ENCODE assay signal across 9 mouse cellular contexts in the genomic region with DNA sequence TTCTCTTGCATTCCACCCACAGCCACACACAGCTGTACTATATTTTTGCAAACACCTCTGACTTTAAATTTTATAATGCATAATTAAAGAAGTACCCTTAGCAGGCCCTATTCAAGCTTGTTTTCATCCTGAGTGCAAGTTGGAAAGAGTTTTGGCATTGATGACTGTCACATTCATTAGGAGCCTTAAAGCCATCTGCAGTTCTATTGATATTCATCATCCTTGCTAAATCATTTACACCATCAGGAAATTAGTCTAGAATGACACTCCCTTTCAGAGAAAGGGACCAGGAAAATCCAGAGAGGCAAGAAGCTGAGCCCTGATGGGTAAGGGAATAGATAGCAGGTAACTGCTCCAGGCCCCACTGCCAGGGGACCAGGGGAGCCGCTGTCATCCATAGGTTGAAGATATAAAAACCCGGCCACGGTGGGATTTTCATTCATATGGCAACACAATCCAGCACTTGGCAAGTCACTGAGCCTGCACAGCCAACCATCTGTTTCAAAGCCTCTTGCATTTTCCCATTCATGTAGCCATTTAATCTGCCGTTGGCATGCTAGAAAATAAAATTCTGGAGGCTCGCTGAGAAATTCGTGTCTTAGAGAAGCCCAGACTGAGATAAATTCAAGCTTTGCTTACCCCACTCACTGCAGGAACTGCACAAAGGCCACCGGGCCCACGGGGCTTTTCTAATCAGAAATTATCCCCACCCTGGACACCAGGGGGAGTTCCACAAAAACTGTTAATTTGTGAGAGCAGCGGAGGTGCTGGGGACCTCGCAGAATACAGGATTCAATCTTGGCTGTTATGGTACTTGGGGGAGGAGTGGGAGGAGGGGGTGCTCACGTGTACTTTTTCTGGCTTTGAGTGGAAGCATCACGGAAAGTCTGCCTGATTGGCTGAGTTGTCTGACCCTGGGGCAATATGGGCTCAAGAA.
DNase-seq lines count a peak whose midpoint lies in the region; ATAC-seq and TF ChIP-seq lines count a peak whose summit lies in the region.
"Had no signal": no experiment of that assay in that cellular context is flagged by ENCODE, and none has a peak within 500 bp of the region (broad histone marks: within the 10 kb centered on the region; RNA-seq: fewer than 3 reads in every experiment).

No protein-coding gene starts in this region.

- no peak overlapping the region for H3K4me3 ChIP-seq in forebrain, embryonic 14.5 days (ENCODE audit: low read depth, low read length)
- H3K4me3 ChIP-seq in forebrain, embryonic 10.5 days, result no peak overlapping the region
- H3K4me3 ChIP-seq in stomach, postnatal 0 days (ENCODE audit: low read depth, low read length), result no peak overlapping the region
- H3K4me3 ChIP-seq in kidney, embryonic 16.5 days (ENCODE audit: low read length), result no peak overlapping the region

- H3K9me3 ChIP-seq in forebrain, embryonic 14.5 days (replicated peaks; ENCODE audit: control insufficient read depth, low read length), result no peaks in the 10 kb centered on the region
- H3K9me3 ChIP-seq in forebrain, embryonic 10.5 days, result no peaks in the 10 kb centered on the region
- H3K9me3 ChIP-seq in stomach, postnatal 0 days (ENCODE audit: control insufficient read depth, low read length), result no peaks in the 10 kb centered on the region
- no peaks in the 10 kb centered on the region for H3K9me3 ChIP-seq in kidney, embryonic 16.5 days (ENCODE audit: low read length)
- H3K9me3 ChIP-seq: G1E had no signal

- peak; percentile 39 for TF ChIP-seq CTCF in stomach, postnatal 0 days (IDR thresholded peaks at IDR 0.05; ENCODE audit: low read depth)

- 40% methylated on average over 12 of the region's 12 CpGs for WGBS in forebrain, embryonic 14.5 days
- 69% methylated on average over 12 of the region's 12 CpGs for WGBS in forebrain, embryonic 10.5 days
- 61% methylated on average over 12 of the region's 12 CpGs for WGBS in stomach, postnatal 0 days
- WGBS in kidney, embryonic 16.5 days, result 69% methylated on average over 12 of the region's 12 CpGs

- H3K4me1 ChIP-seq in forebrain, embryonic 14.5 days (ENCODE audit: control insufficient read depth, insufficient read depth, low read length), result 0 out of 2 replicates have a peak, but pooled peaks cover 3% of the 10 kb centered on the region
- H3K4me1 ChIP-seq in forebrain, embryonic 10.5 days, result 0 out of 2 replicates have a peak, but pooled peaks cover 4% of the 10 kb centered on the region
- H3K4me1 ChIP-seq in stomach, postnatal 0 days (replicated peaks; ENCODE audit: control insufficient read depth, insufficient read depth), result no peaks in the 10 kb centered on the region
- no peaks in the 10 kb centered on the region for H3K4me1 ChIP-seq in kidney, embryonic 16.5 days (ENCODE audit: insufficient read depth, low read length)

- ATAC-seq in forebrain, embryonic 14.5 days, result peak; percentile 90
- no peak for ATAC-seq in stomach, postnatal 0 days (ENCODE audit: low FRiP score, low TSS enrichment)
- ATAC-seq in kidney, embryonic 16.5 days (ENCODE audit: low FRiP score, low TSS enrichment), result no peak

- peak overlapping the region; percentile 82 for H3K27ac ChIP-seq in forebrain, embryonic 14.5 days (ENCODE audit: low read depth, low read length)
- H3K27ac ChIP-seq in forebrain, embryonic 10.5 days, result no peak overlapping the region
- H3K27ac ChIP-seq in stomach, postnatal 0 days (replicated peaks), result no peak overlapping the region
- no peak overlapping the region for H3K27ac ChIP-seq in kidney, embryonic 16.5 days (ENCODE audit: low read length)

- peak; percentile 85 for DNase-seq in forebrain, embryonic 14.5 days (ENCODE audit: low spot score)
- no peak for DNase-seq in forebrain, embryonic 10.5 days (ENCODE audit: extremely low spot score, low spot score)
- DNase-seq in thymus, postnatal 14 days, result peak; percentile 5
- no peak for DNase-seq in thymus, adult 18-20 months
- peak; percentile 73 to 83 for DNase-seq in layer of hippocampus, adult 18-20 months (ENCODE audit: low spot score in 2 of 2)
- no peak for DNase-seq in stomach, postnatal 0 days (ENCODE audit: low spot score)
- DNase-seq in kidney, adult 18-20 months, result no peak

- no peaks in the 10 kb centered on the region for H3K27me3 ChIP-seq in forebrain, embryonic 14.5 days (replicated peaks; ENCODE audit: control insufficient read depth, insufficient read depth, low read length)
- H3K27me3 ChIP-seq in forebrain, embryonic 10.5 days (ENCODE audit: poor library complexity, severe bottlenecking), result no peaks in the 10 kb centered on the region
- no peaks in the 10 kb centered on the region for H3K27me3 ChIP-seq in stomach, postnatal 0 days (ENCODE audit: control insufficient read depth, insufficient read depth, low read length)
- no peaks in the 10 kb centered on the region for H3K27me3 ChIP-seq in kidney, embryonic 16.5 days (ENCODE audit: insufficient read depth, low read length)

- H3K4me2 ChIP-seq in forebrain, embryonic 14.5 days (ENCODE audit: low read length), result no peak overlapping the region
- H3K4me2 ChIP-seq in stomach, postnatal 0 days (replicated peaks; ENCODE audit: low read depth), result no peak overlapping the region
- no peak overlapping the region for H3K4me2 ChIP-seq in kidney, embryonic 16.5 days (replicated peaks; ENCODE audit: low read depth, low read length)

- TF ChIP-seq EP300 in stomach, postnatal 0 days (optimal IDR thresholded peaks at IDR 0.05), result no peak

- no peak overlapping the region for H3K9ac ChIP-seq in forebrain, embryonic 14.5 days (ENCODE audit: low read length)
- H3K9ac ChIP-seq in stomach, postnatal 0 days (ENCODE audit: low read length), result no peak overlapping the region
- H3K9ac ChIP-seq in kidney, embryonic 16.5 days (replicated peaks; ENCODE audit: low read length), result no peak overlapping the region

- H3K36me3 ChIP-seq in forebrain, embryonic 14.5 days (ENCODE audit: control insufficient read depth, insufficient read depth, low read length), result no peaks in the 10 kb centered on the region
- H3K36me3 ChIP-seq in forebrain, embryonic 10.5 days (replicated peaks), result no peaks in the 10 kb centered on the region
- H3K36me3 ChIP-seq in stomach, postnatal 0 days (ENCODE audit: control insufficient read depth, insufficient read depth, low read length), result no peaks in the 10 kb centered on the region
- no peaks in the 10 kb centered on the region for H3K36me3 ChIP-seq in kidney, embryonic 16.5 days (ENCODE audit: insufficient read depth, low read length)
- H3K36me3 ChIP-seq: G1E had no signal

Comparison
In these comparisons a context has a peak if more than half of its experiments do, and no peak if none do; other contexts are left out.
1. DNase-seq: peak in forebrain, embryonic 14.5 days (single experiment), thymus, postnatal 14 days (single experiment) and layer of hippocampus, adult 18-20 months (2 of 2); none in forebrain, embryonic 10.5 days (single experiment), thymus, adult 18-20 months (0 of 2), stomach, postnatal 0 days (single experiment) and kidney, adult 18-20 months (single experiment).